Mouse (Mus musculus) kidney, postnatal 36 days (tissue): ENCODE measurements at regions not wholly inside any gene's neighbourhood (a gene's known extent, or its start where the extent isn't known, plus 50 kb on each side); places are given as distances from the start of the nearest gene placed in this dataset.
A peak's percentile ranks its signal among the peaks of the same experiment; 100 is the strongest.

Experiments used
- DNase-seq, 2 experiments: peaks; one replicate each; pipeline ENCODE4 v3.0.0; 2021 to 2022; ENCODE audit warnings: mixed read lengths in 2 of 2

DNA sequence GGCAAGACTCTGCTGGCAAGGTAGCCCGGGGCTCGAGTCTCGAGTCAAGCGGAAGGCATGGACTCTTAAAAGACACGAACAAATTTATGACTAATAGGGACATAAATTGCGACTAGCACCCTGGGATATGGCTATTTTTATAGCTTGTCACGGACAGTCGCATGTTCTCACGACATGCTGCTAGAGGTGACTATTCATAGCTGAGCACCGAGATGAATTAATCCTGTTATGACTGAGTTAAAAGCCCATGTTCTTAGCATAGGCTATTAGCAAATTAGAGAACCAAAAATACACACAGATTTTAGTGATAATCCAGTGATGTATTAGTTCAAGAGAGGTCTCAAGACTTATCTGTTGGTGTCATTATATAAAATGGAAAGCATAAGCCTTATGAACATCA is 539.2 kb downstream of the Gm19410 start:
- DNase-seq = no peak

DNA sequence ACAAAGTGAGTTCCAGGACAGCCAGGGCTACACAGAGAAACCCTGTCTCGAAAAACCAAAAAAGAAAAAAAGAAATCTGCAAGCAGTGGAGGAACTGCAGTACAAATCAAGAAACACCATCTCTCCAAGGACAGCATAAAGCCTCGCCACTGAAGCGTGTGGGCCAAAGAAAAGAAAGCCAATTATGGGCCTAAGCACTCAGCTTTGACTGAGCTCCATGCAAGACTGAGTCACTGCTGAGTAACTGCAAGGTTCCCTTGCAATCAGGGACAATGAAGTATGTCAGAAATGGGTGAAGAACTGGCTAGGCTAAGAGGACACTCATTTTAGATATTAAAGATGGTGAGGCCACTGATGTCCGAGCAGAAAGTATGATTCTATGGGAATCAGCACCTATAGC is 540.7 kb downstream of the Gm19410 start:
- DNase-seq = no peak

DNA sequence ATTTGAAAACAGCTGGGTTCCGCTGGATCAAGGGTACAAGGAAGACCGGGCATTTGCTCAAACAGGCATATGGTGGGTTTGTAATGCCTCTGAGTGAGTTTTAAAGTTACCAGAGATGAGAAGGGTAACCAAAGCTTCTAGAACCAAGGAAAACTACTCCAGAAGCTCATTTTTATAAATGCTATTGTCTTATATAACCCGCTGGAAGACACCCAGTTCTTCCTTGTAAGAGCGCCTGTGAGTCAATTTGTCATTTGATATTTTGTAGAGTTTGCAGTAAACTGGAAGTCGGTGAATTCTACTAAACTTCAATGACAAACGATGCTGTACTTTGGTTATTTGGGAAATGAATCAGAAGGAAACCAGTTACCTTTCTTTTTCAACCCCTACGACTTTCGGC is 541.9 kb downstream of the Gm19410 start:
- DNase-seq = no peak

DNA sequence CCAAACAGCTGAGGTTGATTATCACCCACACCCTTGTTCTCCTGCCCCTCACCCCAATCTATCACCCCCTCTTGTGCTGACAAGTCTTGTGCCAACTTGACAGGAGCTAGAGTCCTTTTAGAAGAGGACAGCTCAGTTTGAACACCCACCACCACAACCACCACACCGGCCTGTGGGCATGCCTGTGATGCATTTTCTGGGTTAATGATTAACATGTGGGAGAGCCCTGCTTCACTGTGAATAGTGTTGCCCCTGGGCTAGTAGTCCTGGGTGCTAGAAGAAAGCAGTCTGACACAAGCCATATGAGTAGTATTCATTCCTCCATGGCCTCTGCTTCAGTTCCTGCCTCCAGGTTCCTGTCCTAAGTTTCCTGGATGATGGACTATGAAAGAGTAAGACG is 542.5 kb downstream of the Gm19410 start:
- DNase-seq = peak in 1 of 2 experiments; percentile 23

DNA sequence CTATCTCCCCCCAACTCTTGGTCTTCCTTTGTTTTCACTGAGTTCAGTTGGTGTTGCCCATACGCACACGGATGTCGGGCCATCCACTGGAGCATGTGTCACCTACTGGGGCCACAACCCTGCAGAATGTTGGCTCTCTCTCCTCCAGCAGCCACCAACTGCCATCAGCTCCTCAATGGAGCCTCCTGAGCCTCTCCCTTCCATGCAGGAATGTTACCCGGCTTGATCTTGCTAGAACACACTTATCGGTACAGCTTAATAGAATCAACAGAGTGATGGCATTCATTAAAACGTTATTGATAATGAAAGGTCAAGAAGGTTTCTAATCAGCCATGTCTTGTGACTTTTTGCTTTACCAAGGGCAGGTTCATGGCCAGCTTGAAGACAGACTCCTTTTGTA is 543.7 kb downstream of the Gm19410 start:
- no peak for DNase-seq

DNA sequence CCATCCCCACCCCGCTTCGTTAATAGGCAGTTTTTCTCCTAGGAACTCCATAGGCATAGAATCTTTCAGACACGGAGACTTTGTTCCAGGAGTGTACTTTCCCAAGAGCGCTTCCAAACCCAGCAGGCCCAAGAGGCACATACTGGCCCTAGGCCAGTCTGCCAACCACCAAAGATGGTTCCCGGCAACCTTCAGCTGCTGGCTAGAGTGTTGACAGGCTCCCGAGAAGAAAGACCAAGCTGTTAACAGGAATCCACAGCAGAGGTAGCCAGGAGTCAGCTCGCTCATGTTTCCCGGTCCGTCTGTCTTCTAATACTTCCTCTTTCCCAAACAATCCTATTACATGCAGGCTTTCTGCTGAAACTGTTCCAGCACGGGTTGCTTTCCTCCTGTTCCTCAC is 544.4 kb downstream of the Gm19410 start:
- DNase-seq = no peak

DNA sequence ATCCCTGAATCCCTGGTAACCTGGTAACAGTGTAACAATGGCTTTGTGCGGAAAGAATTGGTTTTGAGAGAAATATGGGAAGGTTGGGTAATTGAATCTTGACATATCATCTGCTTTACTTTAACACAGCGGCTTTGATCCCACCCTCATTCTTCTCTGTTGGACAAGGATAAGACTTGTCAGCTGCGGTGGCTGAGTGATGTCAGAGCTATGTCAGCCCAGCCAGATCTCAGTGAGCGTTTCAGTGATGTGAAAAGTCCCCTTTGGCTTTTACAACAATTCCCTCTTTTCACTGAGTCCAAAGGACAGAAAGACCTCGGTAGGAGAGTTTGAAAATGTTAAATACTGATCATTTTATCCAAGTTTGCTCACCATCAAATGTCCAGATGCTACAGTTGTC is 546.1 kb downstream of the Gm19410 start:
- no peak for DNase-seq

DNA sequence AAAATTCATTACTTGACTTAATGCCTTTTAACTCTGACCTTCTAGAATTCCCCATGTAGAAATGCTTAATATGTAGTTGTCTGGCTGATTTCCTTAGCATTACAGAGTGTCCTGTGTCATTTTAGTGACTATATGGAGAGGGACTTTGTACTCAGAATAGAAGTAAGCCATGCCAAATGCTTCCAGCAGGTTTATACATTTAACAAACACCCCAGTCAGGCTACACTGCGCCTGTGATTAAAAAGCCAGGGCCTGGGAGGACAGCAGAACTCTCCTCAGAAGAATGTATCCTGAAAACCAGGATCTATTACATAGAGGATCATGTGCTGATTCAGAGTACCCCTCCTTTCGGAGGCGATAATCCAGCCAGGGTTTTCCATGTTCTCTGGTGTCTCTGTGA is 547.4 kb downstream of the Gm19410 start:
- no peak for DNase-seq

DNA sequence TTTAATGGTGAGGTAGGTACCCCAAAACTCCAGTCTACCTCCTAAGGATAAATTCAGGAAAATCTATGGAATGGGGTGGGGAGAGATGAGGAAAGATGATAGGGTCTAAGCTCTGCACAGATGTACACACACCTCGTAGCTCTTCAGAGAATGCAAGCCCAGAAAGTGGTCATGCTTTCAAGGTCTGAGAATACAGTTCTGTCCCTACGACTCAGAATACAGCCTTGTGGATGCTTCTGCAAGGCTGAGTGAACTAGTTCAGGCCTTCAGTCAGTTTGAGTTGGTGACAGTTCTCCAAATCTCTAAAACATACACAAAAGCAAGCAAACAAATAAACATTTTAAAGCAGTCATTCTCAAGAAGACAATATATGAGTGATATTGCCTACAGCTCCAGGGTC is 552.8 kb downstream of the Gm19410 start:
- DNase-seq = no peak

DNA sequence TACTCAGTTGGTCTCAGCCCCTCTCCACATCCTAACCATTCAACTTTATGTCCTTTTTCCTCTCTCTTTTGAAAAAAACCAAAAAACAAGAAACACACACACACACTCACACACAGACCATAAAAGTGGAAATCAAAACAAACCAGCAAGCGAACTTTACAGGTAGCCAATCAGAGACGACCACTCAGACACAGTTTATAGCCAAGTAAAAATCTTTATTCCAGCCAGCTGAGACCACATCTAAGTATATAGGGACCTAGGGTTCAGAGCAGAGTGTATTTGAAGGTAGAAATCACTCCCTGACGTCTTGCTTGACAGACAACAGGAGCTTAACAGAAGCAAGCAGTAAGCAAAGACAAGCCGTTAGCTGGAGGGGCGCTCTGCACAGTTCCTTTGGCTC is 553.3 kb downstream of the Gm19410 start:
- DNase-seq = no peak

DNA sequence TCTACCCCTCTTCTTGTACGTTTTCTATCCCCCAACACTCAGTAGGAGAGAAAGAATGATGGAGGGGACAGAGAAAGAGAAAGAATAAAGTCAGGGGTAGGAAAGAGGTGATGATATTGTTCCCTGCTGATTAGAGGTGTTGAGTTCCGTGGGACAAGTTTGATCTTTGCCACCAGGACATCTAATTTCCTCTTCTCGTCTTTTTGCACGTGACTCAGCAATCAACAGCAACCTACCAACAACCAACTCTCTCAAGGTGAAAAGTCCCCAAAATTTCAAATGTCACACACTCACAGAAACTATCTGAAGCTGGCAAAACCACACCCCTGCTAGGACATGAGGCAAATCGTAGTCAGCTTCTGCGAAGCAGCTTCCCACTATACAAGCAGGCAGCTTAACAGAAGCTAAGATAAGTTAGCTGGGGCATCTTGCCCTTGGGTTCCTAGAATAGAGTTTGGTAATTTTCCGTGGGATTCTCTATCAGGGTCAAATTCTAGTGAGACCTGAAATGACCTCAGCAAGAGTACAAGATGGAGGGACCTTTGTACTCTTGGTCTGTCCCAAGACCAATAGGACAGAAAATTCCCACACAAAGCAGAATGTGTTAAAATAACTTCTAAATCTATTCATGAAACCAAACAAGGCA is 553.8 kb downstream of the Gm19410 start:
- peak; percentile 12 to 39 for DNase-seq

DNA sequence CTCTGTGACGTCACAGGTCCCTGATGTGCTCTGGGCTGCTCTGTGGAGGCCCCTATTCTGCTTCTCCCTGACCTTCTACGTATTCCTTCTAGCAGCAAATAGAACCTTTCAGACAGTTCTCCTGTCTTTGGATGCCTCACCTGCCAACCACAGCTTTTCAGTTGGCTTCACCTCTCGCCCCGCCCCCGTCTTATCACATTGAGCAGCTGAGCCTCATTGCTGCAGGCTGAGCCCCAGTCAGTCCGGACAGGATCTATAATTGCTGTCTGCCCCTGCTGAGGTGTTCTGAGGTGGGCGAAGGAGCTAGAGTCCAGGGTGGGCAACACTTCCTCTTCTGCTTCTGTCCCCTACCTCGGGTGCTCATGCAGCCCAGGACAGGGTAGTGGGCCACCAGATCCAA is 556.5 kb downstream of the Gm19410 start:
- no peak for DNase-seq

DNA sequence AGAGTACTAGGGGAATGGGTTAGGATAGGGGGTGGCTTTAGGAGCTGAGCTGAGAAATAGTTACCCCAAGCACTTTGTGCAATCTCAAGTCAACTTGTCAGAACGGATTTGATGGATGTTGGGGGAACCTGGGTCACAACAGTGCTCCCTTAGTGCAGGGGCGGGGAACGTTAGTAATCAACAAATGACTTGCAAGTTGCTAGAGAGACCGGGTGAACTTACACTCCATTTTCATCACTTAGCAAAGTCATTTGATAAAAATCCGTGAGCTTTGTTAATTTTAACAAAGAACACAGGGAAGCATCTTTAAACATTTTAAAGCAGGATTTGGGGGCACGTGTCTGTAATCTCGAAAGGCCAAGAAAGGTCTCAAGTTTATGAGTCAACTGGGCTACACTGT is 557.0 kb downstream of the Gm19410 start:
- no peak for DNase-seq

DNA sequence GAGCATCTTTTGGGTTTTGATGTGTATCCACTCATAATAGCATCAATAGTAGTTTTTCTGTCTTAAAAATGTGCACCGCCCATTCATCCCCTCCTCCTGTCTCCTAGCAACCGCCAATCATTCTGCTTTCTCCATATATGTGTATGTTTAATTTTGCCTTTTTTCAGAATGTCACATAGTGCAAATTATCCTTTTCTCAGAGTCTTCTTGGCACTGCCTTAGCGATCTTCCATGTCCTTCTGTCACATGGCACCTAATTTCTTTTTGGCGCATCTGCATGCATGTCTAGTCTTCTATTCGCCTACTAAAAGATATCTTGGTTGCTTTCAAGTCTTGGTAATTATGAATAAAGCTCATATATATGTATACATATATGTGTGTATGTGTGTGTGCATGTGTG is 573.0 kb downstream of the Gm19410 start:
- no peak for DNase-seq

DNA sequence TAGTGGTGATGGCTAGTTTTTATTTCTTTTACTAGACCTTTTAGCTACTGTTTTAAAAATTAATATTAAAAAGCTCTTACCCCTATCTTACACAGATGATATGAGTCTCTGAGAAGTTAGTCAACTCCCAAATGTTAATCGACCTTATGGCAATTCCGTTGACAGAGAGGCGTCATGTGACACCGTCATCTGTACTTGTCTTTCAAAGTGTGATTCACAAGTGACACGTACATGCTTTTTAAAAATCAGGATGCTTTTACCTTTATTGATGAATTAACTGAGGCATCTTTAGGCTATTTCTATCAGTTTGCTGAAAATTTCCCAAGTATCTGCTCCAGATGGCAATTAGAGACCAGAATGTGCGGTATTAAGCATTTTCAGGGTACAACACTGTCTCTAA is 573.9 kb downstream of the Gm19410 start:
- DNase-seq = no peak

DNA sequence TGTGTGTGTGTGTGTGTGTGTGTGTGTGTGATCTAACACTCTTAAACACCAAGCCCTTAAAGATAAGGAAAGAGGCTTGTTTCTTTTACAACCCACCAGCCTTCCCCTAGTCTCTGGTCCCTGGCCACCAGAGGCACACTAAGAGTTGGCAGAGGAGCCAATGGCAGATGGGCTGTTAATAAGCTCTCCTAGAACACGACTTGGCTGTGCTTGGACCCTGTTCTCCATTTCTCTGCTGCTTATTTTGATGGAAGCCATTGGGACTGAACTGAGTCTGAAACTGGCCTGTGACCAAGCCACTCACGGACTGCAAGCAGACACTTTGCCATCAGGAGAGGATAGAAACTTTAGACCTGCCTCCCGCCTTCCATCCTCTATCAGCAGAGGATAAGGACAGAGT is 574.9 kb downstream of the Gm19410 start:
- DNase-seq = no peak

DNA sequence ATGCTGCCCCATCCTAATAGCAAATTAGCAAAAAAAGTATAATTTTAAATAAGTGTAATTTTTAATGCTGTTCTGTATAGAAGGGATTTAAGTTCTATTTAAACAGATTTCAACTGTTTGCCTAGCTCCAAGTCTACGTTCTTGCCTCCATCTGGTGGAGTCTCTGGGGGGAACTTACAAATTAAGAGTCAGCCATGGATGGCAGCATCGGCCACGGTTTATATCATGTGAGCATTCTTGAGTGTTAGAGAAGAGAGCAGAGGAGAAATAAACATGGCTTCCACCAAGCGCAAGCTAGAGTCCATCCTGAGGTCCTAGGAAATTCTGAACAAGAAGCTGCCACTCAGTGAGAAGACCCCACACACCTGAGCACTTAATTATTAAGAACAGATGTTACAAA is 576.4 kb downstream of the Gm19410 start:
- no peak for DNase-seq

DNA sequence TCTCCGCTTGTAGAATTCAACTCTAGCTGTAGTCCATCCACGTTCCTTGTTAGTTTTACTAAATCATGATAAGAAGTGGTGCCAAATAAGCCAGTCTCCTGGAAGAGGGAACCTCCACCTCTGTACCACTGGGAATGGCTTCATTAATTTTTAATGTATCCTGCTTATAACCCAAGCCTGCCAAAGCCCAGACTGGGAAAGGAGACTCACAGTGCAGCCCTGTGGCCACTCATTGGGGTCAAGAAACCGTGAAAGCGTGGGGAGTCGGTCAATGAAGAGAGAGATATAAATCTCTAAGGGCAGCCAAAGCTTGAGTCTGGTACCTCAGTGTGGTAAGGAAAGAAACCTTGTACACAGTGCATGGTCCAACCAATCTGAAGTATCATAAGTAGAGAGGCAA is 577.1 kb downstream of the Gm19410 start:
- no peak for DNase-seq

DNA sequence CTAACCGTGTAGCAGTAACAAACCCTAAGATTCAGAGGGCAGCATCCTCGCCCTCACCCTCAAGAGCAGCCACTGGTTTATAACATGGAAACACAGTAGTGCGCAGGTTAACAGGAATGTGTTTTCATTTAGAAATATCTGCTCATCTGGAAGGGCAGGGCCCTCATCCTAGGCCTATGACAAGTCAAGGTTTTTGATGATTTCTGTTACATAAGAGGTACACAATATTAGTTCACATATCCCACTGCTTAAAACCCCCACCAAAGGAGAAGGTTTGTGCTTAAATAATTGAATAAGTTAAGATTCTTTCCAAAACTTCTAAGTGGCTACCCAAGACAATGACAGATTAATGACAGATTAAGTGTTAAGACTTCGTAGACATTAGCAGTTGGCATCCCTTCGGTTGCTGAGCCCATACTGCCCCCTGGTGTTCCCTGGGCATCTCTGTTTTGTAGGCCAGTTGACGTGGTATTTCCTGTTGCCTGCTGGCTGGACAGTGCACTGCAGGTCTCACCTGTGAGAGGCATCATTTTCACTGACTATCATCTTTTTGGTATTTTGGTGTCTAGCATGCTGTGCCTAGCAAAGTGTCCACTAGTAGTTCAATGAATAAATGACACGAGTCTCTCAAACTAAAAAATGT is 581.2 kb downstream of the Gm19410 start:
- DNase-seq = peak; percentile 87 to 94

DNA sequence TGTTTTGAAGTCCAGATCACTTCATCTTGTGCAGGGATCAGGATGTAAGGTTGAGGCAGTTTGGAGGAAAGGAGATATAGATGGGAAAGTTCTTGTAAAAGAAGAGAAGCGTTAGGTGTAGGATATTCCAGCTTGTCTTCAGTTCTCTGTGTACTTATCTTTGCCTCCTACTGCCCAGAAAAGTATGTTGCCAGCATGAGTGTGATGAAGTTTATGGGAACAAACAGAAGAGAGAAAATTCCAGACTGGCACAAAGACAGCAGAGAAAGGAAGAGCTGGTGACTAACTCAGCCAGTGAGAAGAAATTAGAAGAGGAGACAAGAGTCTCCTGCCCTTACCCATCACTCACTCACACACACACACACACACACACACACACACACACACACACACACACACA is 582.5 kb downstream of the Gm19410 start:
- no peak for DNase-seq

DNA sequence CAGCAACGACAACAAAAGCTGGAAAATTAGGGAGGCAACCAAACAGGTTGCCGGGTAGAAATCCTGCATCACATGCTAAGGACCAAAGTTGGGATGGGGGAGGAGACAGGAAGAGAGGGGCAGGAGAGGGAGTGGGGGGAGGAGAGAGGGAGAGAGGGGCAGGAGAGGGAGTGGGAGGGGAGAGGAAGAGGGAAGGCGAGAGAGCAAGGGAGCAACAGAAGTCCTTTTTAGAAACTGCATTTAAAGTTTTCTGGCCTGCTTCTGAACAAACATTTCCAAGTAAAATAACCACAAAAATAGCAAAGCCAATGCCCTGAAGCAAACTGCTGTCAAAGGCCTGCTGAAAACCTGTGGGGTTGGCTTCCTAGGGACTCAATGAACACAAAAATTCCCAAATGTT is 589.3 kb downstream of the Gm19410 start:
- DNase-seq = peak; percentile 6

DNA sequence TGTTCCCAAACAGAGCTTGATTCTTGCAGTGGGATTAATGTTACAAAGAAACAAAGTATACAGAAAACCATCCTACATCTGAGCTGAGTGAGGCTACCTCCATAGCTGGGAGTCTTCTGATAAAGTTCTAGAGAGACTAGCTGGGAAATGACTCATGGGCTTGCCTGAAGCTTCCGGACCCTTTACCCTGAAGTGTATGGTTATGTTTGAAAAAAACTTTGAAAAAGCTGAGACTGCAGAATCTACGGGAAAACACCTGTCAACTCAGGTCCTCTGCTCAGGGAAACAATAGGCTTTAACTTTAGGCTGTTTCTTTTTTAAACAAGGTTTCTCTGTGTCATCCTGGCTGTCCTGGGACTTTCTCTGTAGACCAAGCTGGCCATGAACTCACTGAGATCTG is 593.4 kb downstream of the Gm19410 start:
- no peak for DNase-seq

DNA sequence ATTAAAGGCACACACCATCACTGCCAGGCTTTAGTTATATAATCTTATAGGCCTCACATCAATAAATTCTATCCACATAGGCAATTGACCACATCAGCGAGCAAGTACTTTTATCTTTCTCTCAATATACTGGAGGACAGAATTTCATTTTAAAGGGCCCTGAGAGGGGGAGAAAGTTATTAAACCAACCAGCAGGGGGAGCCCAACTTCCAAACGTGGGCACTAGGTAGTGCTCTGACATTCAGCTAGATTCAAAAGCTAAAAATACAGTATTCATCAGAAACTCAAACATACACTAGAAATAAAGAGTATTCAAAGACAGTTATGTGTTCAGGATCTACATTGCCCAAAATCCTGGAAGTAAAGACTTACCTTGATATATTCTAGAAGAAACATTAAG is 595.7 kb downstream of the Gm19410 start:
- DNase-seq = peak; percentile 73 to 87

DNA sequence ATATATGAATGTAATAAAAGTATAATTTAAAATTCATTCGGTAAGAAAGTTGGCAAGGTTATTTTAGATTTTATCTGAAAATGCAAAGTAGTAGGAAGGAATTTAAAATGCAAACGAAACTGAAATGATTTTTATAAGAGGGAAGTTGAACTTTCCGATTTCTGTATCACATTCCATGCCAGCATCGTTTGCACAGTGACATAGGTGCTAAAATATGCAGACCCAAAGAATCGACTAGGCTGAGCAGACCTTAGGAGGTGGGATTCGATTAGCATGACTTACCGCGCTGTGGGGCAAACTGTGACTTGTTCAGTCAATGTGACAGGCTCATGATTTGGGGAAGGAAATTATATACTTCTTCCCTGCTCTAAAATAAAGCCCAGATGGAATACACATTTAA is 596.2 kb downstream of the Gm19410 start:
- DNase-seq = no peak

DNA sequence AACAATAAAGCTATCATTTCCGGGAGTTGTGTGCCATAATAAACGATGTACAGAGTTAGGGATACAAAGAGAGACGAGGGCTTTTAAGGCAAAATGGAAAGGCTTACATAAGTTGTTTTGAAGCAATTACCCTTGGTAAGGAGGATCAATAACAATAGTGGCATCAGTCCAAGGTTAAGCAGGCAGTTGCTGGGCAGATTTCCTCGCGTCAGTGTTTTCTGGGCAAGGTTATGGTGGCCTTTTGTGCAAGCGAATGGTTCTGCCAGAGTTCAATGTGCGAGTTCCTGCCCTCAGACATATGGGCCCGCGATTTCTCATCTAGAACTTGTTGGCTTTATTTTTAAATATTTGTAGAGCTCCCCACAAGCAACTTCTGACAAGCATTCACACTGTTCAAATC is 597.7 kb downstream of the Gm19410 start:
- peak; percentile 5 for DNase-seq
